Mouse (Mus musculus): ENCODE results near the gene Fam206a. TPM values are rescaled to one million over a fixed set of nuclear protein-coding genes. Genes with fewer than 3 reads are reported as not detected.

Fam206a gene
- total RNA-seq, 2 experiments from 2014 or later: 16.8 to 20.1 TPM

DNA sequence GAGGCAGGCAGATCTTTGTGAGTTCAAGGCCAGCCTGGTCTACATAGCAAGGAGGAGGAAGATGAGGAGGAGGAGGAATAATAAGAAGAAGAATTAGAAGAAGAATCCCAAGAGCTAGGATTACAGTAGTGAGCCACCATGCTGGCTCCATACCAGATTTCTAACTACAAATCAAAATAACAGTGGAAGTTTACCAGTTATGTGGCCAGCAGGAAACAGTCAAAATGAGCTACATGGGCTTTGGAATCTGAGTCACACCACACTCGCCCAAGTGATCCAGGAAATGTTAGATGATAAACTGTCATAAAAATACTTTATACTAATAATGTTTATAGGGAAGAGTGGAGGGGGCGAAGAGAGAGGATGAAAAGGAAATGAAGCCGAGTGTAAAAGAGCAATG, 38.2 kb downstream of the Fam206a start:
- intact Hi-C loops (cut with DNase I): no loop called here
- no peak for DNase-seq (ENCODE audit: low spot score in 2 of 2)

DNA sequence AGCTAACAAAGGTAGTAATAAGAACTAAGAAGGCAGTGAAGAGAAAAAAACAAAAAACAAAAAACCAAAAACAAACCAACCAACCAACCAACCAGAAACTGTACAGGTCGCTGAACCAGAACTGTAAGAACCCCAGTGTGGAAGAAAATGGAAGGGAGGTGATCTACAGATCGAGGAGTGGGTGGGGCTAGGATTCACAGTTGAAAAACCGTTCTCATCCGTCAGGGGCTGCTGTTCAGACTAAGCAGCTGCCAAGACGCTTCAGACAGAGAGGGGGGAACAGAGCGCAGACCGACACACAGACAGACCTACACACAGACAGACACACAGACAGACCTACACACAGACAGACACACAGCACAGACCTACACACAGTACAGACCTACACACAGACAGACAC, 40.4 kb downstream of the Fam206a start:
- intact Hi-C loops (cut with DNase I): no loop called here
- no peak for DNase-seq (ENCODE audit: low spot score in 2 of 2)

DNA sequence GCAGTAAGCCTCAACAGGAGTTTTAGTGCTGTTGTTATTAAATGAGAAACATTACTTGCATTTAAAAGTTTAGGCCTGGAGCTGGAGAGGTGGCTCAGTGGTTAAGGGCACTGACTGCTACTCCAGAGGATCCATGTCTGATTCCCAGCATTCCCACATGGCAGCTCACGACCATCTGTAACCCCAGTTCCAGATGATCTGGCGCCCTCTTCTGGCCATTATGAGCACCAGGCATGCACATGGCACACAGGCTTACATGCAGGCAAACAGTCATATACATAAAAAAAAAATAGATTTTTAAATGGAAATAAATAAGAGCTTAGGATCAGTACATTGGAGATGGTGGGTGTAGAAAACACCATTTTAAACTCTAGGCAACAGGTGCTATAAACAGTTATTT, 41.8 kb downstream of the Fam206a start:
- intact Hi-C loops (cut with DNase I): no loop called here
- DNase-seq (ENCODE audit: low spot score in 2 of 2): no peak

DNA sequence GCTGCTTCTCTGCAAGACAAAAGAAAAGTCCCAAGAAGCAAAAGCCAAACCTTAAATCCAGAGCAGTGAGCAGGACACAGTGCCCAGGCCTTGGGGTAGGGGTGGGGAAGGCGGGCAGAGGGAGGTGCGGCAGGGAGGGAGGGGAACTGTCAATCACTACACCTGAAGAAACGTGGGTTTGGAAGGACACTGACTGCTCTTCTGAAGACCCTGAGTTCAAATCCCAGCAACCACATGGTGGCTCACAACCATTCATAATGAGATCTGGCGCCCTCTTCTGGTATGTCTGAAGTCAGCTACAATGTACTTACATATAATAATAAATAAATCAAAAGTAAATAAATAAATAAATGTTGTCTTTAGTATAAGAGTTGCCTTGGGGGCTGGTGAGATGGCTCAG, 42.8 kb downstream of the Fam206a start:
- DNase-seq (ENCODE audit: low spot score in 2 of 2): no peak
- intact Hi-C loops (cut with DNase I): no loop called here

DNA sequence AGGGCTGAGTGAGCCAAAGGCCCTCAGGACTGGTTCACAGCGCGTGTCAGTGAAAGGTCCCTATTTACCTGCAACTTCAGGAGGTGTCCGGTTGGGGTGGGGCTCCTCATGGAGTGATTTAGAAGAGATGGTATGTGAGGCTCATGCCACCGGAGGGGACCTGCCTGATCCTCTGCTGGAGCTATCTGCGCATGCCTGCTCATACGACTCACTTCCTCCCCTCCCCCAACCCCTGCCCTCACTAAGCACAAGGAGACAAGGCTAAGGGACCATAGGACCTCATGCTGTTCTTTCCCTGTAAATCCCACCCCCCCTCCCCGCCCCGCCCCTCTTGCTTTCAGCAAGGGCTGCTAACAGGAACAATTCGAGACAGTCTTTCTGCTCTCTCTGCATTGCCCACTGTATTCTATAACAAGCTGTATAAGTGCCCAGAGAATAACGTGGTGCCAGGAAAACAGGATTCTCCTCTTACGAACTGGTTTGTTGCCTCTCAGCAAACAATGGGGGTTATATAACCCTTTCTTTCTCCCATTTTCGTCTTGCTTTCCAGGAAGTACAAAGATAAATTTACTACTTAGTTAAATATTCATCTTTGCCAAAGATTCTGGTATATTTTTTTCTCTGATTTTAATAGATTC, 43.9 kb downstream of the Fam206a start:
- intact Hi-C loops (cut with DNase I): no loop called here
- no peak for DNase-seq (ENCODE audit: low spot score in 2 of 2)

DNA sequence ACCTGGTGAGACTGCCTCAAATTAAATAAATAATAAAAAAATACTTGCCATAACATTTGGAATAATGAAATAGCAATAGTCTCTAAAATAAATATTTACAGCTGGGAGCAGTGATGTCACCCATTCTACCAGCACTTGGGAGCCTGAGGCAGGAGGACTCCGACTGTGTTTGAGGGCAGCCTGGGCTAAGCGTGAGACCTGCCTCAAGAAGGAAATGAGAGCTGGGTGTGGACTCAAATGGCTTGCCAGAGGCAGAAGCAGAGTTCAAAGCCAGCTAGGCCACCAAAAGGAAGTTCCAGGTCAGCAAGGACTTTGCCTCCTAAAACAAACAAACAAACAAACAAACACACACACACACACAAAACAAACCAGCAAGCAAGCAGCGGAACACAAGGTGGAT, 45.3 kb downstream of the Fam206a start:
- DNase-seq (ENCODE audit: low spot score in 2 of 2): no peak
- intact Hi-C loops (cut with DNase I): no loop called here

DNA sequence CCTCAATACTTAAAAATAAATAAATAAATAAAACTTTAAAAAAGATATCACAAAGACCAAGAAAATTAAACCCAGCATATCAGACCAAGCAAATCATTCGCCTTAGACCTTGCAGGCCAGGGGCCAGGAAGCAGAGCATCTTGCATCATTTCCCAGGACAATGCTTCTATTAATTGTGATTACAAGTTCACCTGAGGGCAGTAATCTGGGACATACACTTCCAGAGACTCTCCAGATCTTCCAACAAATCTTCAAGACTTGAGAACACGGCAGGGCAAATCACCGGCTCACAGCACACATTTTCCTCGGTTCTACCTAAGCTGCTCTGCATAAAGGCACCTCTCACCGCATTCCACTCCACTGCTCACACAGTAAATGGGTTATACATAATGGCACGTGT, 45.9 kb downstream of the Fam206a start:
- intact Hi-C loops (cut with DNase I): no loop called here
- no peak for DNase-seq (ENCODE audit: low spot score in 2 of 2)

DNA sequence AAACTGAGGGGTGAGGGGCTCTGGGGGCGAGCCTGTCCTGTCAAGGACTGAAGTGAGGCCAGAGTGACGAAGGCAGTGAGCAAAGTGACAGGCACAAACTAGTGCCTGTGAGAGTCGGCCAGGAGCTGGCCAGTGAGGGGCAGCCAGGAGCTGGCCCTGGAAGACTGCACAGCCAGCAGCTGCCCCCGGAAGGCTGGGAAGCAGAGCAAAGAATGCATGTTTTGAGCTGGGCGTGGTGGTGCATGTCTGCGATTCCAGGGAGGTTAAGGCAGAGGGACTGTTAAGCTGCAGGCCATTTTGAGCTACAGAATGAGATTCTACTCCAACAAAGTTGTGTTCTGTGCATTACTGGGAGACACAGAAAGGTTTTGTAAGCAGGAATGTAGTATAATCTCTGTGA, 48.6 kb downstream of the Fam206a start:
- intact Hi-C loops (cut with DNase I): no loop called here
- DNase-seq (ENCODE audit: low spot score in 2 of 2): no peak

DNA sequence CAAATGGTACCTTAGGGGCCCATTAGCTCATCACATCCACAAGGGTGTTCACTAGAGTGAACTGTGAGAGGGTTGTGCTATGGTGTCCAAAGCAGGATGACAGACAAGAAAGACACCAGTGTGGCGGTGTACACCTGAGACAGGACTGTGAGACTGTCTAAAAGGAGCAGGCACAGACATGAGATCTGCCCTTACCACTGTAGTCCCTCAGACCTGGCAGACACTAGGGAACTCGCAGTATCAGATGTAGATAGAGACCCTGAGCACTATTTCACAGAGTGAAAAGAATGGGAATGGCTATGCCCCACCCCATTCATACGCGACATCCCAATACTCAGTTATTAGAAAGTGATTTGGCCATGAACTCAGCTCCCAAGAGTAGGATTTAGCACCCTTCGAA, 53.8 kb downstream of the Fam206a start:
- DNase-seq (ENCODE audit: low spot score in 2 of 2): no peak
- intact Hi-C loops (cut with DNase I): no loop called here

DNA sequence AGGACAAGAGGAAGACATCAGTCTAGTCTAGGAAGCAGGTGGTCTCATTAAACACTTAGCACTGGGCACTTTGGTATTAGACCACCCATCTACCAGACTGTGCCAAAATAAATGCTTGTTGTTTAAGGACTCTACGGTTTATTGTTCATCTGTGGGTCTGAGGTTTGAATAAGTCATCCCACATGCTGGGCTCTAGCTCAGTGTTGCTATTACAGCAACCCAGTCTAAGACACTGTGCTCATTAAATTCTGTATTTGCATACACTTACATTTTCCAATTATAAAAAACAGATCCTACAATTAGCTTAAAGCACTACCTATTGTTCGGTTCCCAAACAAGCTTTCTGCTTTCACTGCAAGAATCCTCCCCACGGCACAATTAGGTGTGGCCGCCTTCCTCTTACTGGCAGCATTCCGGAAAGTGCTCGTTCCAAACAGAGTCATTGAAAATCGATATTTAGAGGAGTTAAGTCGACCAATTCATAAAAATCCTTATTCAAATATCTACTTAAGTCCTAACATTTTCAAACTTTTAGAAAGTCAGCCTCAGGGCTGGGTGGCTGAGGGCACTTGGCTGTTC, 54.3 kb downstream of the Fam206a start:
- intact Hi-C loops (cut with DNase I): no loop called here
- no peak for DNase-seq (ENCODE audit: low spot score in 2 of 2)

DNA sequence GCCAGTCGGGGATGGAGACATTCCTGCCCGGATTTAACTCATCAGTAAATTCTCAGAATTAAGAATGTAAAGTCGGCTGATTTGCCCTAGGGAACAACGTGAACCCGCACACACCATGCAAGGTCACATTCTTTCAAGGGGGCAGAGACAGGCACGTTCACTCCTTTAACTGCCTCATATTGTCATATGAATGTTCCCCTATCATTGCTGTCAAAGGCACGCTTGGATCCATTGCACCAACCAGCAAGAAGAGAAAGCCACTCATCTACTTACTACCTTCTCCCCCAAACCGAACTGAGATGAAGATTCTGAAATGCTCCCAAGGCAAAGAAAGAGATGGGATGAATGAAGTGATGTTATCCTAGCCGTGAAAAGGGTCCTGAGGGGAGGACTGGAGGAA, 56.6 kb downstream of the Fam206a start:
- intact Hi-C loops (cut with DNase I): no loop called here
- no peak for DNase-seq (ENCODE audit: low spot score in 2 of 2)

Other genes starting within 250 kb of the Fam206a start
- gene Gm26657, start 62.3 kb upstream of the Fam206a start, total RNA-seq (2021): not detected
- gene Actl7b, start 60.9 kb upstream of the Fam206a start, total RNA-seq (2021): under 1 TPM in 1 of 2 experiments, not detected in 1; 0.36 TPM
- not detected for gene Actl7a, start 58.9 kb upstream of the Fam206a start, total RNA-seq (2021)
- 10 to 100 TPM; 62.5 to 63.2 TPM for gene Elp1, start within 50 bp of the Fam206a start, total RNA-seq (2021)
- gene Ctnnal1, start 62.8 kb downstream of the Fam206a start, total RNA-seq (2021): 10 to 100 TPM; 14.4 to 23.7 TPM
- 10 to 100 TPM; 39.5 to 42.0 TPM for gene Tmem245, start 145.1 kb downstream of the Fam206a start, total RNA-seq (2021)
- 100 to 1,000 TPM; 194 to 206 TPM for gene Frrs1l, start 188.0 kb downstream of the Fam206a start, total RNA-seq (2021)